Mouse (Mus musculus) forebrain, embryonic 12.5 days (tissue): ENCODE data around the gene Svop. TPM values are rescaled to one million over a fixed set of nuclear protein-coding genes. Genes with fewer than 3 reads are reported as not detected.

ENCODE experiments used
- ATAC-seq: fragments of 200-750 bp; cut with Nextera tagmentation; 2 replicates; pipeline ENCODE4 v1.8.0; 2017; ENCODE audit warnings: moderate TSS enrichment; ENCODE audit not compliant: low FRiP score
- H3K27ac ChIP-seq: fragments of 300-500 bp; sonication (generic); 2 replicates; pipeline ENCODE4 v1.5.1; 2016; ENCODE audit warnings: mild to moderate bottlenecking
- H3K27me3 ChIP-seq: fragments of 300-500 bp; sonication (generic); 2 replicates; pipeline ENCODE4 v1.6.1; 2016; ENCODE audit warnings: mild to moderate bottlenecking
- H3K36me3 ChIP-seq: fragments of 300-500 bp; sonication (generic); replicated peaks from 2 replicates; pipeline ENCODE4 v1.6.1; 2016; ENCODE audit warnings: mild to moderate bottlenecking
- H3K4me1 ChIP-seq: fragments of 300-500 bp; sonication (generic); 2 replicates; pipeline ENCODE4 v1.6.1; 2016
- H3K4me2 ChIP-seq: fragments of 300-500 bp; sonication (generic); 2 replicates; pipeline ENCODE4 v1.6.1; 2016; ENCODE audit warnings: mild to moderate bottlenecking, moderate library complexity
- H3K4me3 ChIP-seq: fragments of 300-500 bp; sonication (generic); replicated peaks from 2 replicates; pipeline ENCODE4 v1.5.1; 2016; ENCODE audit warnings: mild to moderate bottlenecking
- H3K9ac ChIP-seq: fragments of 300-500 bp; sonication (generic); 2 replicates; pipeline ENCODE4 v1.6.1; 2016; ENCODE audit warnings: mild to moderate bottlenecking
- H3K9me3 ChIP-seq: fragments of 300-500 bp; sonication (generic); 2 replicates; pipeline ENCODE4 v1.6.1; 2016
- WGBS: fragments of 180-500 bp; shearing (Covaris S2); methylation state at CpG from one replicate; pipeline ENCODE4 v1.1.7; 2016; 5-methylcytosine and 5-hydroxymethylcytosine counted together
- polyA plus RNA-seq: library from polyadenylated mRNA; unstranded; fragments of >200 nt; fragmentation: Nextera tagmentation; extraction: Ambion mirVana; gene quantifications from 2 replicates; pipeline ENCODE4 v1.2.1, GENCODE M21; 2016

The Svop gene
- 40.2 and 45.7 TPM in 2 replicates for polyA plus RNA-seq

DNA sequence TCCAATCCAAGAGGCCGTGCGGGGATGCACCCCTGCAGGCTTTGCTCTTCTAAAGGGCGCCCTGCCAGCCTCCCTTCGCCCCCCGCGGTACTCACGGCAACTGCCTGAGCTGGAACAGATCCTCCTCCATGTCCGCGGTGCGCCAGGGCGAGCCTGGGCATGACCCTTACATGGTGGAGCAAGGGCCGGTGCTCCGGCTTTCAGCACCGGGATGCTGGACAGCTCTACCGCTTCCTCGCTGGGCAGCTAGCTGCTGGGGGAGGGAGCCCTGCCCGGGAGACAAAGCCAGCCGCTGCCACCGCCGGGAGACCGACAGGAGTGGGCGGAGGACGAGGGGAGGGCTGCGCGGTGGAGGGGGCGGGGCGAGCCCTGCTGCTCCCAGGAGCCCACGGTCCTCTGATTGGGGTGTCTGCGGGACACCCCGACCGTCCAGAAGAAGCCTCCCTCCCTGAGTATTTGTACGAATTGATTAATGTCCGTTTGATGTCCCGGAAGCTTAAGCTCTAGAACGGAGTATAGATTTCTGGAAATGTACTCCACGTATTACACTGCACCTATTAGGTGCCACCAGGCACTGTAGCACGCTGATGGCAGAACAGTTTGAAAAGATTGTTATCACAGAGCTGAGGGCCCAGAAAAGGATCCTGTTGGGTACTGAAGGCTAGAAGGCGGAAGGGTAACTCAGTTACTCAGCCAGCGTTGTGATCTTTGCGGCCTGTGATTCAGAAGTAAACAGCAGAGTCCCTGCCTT is at the start of gene Svop:
TSS of gene Svop (minus strand) at position 514 of the 751 bp plus-strand sequence.
- H3K27me3 ChIP-seq = peaks cover 10% of the 10 kb centered on the region; the same call in 1 of the 2 replicates
- peak; percentile 91 for ATAC-seq
- 2% methylated on average over 35 of the region's 40 CpGs for WGBS

DNA sequence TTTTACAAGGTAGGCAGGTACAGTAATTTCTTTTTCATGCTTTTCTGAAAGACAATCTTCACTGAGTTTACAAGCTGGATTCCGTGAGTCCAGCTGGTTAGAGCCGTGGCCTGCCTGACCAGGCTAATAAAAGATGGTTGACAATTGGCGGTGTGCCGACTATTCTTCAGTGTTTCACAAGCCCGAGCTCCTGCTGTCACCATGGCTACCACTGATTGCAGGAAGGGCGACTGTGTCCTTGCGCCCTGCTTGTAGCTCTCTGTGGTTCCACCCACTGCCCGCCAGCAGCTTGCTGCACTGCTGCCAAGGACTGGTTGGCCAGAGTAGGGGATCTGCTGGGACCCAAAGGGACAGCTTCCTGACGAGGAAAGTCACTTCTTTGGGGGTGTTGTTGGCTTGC is 47.8 kb upstream of the Svop start:
- H3K4me2 ChIP-seq = 0 out of 2 replicates have a peak overlapping the region, but pooled peaks have one; percentile 10
- H3K36me3 ChIP-seq = peaks cover 27% of the 10 kb centered on the region

More for the DNA sequence above, at the start of gene Svop:
- Histone ChIP-seq H3K36me3 (no peaks in the 10 kb centered on the region), H3K4me3 (peak within 1 kb of the TSS; percentile 57), H3K9ac (peak within 1 kb of the TSS; percentile 73), H3K9me3 (no peaks in the 10 kb centered on the region), H3K4me1 (peaks cover 18% of the 10 kb centered on the region), H3K4me2 (peak within 1 kb of the TSS; percentile 56), H3K27ac (peak within 1 kb of the TSS; percentile 81)

GRCm38 (mm10) chr5:114138277-114139164 is 47.2 kb upstream of the Svop start:
- 0 out of 2 replicates have a peak overlapping the region, but pooled peaks have one; percentile 4 for H3K9ac ChIP-seq
- H3K4me1 ChIP-seq = peaks cover 28% of the 10 kb centered on the region
- ATAC-seq = peak; percentile 43
- no peaks in the 10 kb centered on the region for H3K27me3 ChIP-seq
- WGBS = 78% methylated on average over 21 of the region's 21 CpGs
- no peak overlapping the region for H3K4me3 ChIP-seq
- 0 out of 2 replicates have a peak overlapping the region, but pooled peaks have one; percentile 10 for H3K4me2 ChIP-seq
- peak overlapping the region; percentile 84 for H3K27ac ChIP-seq
- no peaks in the 10 kb centered on the region for H3K9me3 ChIP-seq
- peaks cover 27% of the 10 kb centered on the region for H3K36me3 ChIP-seq

More for the DNA sequence above, 47.8 kb upstream of the Svop start:
- Histone ChIP-seq H3K27ac (peak overlapping the region; percentile 84), H3K9me3 (no peaks in the 10 kb centered on the region), H3K9ac (0 out of 2 replicates have a peak overlapping the region, but pooled peaks have one; percentile 4), H3K27me3 (no peaks in the 10 kb centered on the region), H3K4me3 (no peak overlapping the region), H3K4me1 (peaks cover 27% of the 10 kb centered on the region)
- 31% methylated on average over 9 of the region's 9 CpGs for WGBS
- peak; percentile 83 for ATAC-seq

- Histone ChIP-seq H3K4me3 (no peak overlapping the region), H3K9me3 (no peaks in the 10 kb centered on the region), H3K27me3 (no peaks in the 10 kb centered on the region), H3K27ac (peak overlapping the region; percentile 84), H3K36me3 (peaks cover 27% of the 10 kb centered on the region), H3K4me2 (no peak overlapping the region), H3K4me1 (peaks cover 33% of the 10 kb centered on the region), H3K9ac (no peak overlapping the region)
- WGBS = 89% methylated on average over 15 of the region's 15 CpGs
- no peak for ATAC-seq
Measured at GRCm38 (mm10) chr5:114137481-114138276, 46.3 kb upstream of the Svop start.

DNA sequence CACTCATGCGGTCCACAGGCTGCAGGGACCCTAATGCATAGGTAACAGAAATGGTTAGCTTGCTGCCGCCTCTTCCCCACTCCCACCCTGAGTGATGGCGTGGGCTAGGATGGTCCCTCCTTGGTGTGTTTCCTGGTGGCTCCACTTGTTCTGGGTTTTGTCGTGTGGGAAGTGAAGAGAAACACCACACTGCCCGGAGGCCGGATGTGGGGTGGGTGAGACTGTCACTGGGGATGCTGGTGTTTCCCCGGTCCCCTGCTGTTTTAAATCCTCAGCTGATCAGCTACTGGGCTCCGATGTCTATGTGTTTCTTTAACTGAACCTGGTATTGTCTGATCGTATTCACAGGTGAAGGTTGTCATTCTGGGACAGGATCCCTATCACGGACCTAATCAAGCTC is 44.1 kb upstream of the Svop start:
- H3K4me2 ChIP-seq = no peak overlapping the region
- ATAC-seq = no peak
- H3K27me3 ChIP-seq = no peaks in the 10 kb centered on the region
- H3K4me3 ChIP-seq = no peak overlapping the region
- peaks cover 48% of the 10 kb centered on the region for H3K4me1 ChIP-seq
- WGBS = 93% methylated on average over 10 of the region's 10 CpGs
- H3K9me3 ChIP-seq = no peaks in the 10 kb centered on the region
- H3K36me3 ChIP-seq = peaks cover 27% of the 10 kb centered on the region
- H3K27ac ChIP-seq = no peak overlapping the region
- no peak overlapping the region for H3K9ac ChIP-seq

DNA sequence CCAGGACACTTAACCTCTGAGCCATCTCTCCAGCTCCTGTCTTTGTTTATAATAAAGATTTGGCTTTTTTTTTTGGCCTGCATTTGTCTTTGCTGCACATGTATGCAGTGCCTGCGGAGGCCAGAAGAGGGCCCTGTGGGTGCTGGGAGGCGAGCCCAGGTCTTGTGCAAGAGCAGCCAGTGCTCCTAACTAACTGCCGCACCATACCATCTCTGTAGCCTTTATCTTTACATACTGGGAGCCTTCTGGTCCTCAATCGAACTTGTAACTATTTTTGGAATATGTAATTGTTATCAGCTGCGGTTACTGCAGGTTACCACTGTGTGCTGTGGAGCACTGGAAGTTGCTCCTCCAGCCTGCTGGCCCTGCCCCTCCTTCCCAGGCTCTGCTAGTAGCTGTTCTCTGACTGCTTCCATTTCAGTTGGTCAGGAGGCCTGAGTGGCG is 42.7 kb upstream of the Svop start:
- 68% methylated on average over 6 of the region's 6 CpGs for WGBS
- no peak overlapping the region for H3K4me2 ChIP-seq
- no peaks in the 10 kb centered on the region for H3K27me3 ChIP-seq
- peaks cover 27% of the 10 kb centered on the region for H3K36me3 ChIP-seq
- no peaks in the 10 kb centered on the region for H3K9me3 ChIP-seq
- no peak overlapping the region for H3K27ac ChIP-seq
- no peak overlapping the region for H3K4me3 ChIP-seq
- peaks cover 46% of the 10 kb centered on the region for H3K4me1 ChIP-seq
- no peak overlapping the region for H3K9ac ChIP-seq
- no peak for ATAC-seq

DNA sequence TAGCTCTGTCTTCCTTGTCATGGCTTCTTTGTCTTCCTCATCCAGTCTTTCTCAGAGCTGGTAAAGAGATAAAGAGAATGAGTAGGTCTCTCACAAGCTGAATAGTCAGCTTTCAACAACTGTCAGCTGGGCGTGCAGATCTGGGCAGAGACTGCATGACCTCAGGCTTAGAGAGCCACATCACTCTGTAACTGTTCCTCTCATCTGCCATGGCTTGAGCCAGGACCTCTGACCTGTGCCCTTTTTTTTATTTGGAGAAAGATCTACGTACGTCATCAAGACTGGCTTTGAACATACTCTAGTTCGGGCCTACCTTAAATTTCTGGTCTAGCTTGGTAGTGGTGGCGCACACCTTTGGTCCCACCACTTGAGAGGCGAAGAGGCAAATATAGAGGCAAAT is 41.5 kb upstream of the Svop start:
- H3K9ac ChIP-seq = 0 out of 2 replicates have a peak overlapping the region, but pooled peaks have one; percentile 13
- peaks cover 21% of the 10 kb centered on the region for H3K36me3 ChIP-seq
- H3K27ac ChIP-seq = no peak overlapping the region
- peaks cover 33% of the 10 kb centered on the region for H3K4me1 ChIP-seq
- no peak overlapping the region for H3K4me3 ChIP-seq
- WGBS = 89% methylated on average over 6 of the region's 6 CpGs
- no peaks in the 10 kb centered on the region for H3K9me3 ChIP-seq
- peak overlapping the region; percentile 99; the same call in 1 of the 2 replicates for H3K4me2 ChIP-seq
- ATAC-seq = no peak
- no peaks in the 10 kb centered on the region for H3K27me3 ChIP-seq

- H3K27ac ChIP-seq = peak overlapping the region; percentile 63; the same call in 1 of the 2 replicates
- H3K9ac ChIP-seq = peak overlapping the region; percentile 66
- peak overlapping the region; percentile 90 for H3K4me3 ChIP-seq
- H3K27me3 ChIP-seq = no peaks in the 10 kb centered on the region
- H3K4me2 ChIP-seq = peak overlapping the region; percentile 99
- H3K36me3 ChIP-seq = peaks cover 8% of the 10 kb centered on the region
- WGBS = under 1% methylated on average over 15 of the region's 15 CpGs
- H3K4me1 ChIP-seq = peaks cover 38% of the 10 kb centered on the region
- no peaks in the 10 kb centered on the region for H3K9me3 ChIP-seq
- no peak for ATAC-seq
Measured at GRCm38 (mm10) chr5:114131521-114131840, 40.1 kb upstream of the Svop start.

- peak overlapping the region; percentile 63; the same call in 1 of the 2 replicates for H3K27ac ChIP-seq
- WGBS = under 1% methylated on average over 87 of the region's 87 CpGs
- H3K9ac ChIP-seq = peak overlapping the region; percentile 66
- peak overlapping the region; percentile 99 for H3K4me2 ChIP-seq
- peak overlapping the region; percentile 90 for H3K4me3 ChIP-seq
- H3K9me3 ChIP-seq = no peaks in the 10 kb centered on the region
- H3K36me3 ChIP-seq = peaks cover 7% of the 10 kb centered on the region
- no peaks in the 10 kb centered on the region for H3K27me3 ChIP-seq
- ATAC-seq = peak; percentile 99
- peaks cover 38% of the 10 kb centered on the region for H3K4me1 ChIP-seq
Measured at GRCm38 (mm10) chr5:114130698-114131520, 39.5 kb upstream of the Svop start.

DNA sequence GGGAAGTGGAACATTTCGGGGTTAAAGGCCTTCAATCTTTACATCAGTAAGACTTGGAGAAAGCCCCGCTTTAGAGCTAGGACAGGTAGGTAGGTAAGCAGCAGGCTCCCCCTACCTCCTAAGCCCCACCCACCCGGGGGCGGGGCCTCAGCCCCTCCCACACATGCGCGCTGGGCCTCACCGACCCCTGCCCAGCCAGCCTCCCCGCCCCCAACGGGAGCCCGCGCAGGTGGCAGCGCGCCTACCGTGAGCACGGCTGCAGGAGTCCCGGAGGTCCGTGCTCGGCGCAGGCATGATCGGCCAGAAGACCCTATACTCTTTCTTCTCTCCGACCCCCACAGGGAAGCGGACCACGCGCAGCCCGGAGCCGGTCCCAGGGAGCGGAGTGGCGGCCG is 38.8 kb upstream of the Svop start, which contains the start of gene Ung:
TSS of gene Ung (plus strand) at position 176 of the 395 bp plus-strand sequence.
- Histone ChIP-seq H3K9ac (peak within 1 kb of the TSS; percentile 66), H3K4me2 (peak within 1 kb of the TSS; percentile 99), H3K36me3 (peaks cover 8% of the 10 kb centered on the region; the same call in 1 of the 2 replicates), H3K9me3 (no peaks in the 10 kb centered on the region), H3K27ac (peak within 1 kb of the TSS; percentile 63; the same call in 1 of the 2 replicates), H3K4me1 (peaks cover 38% of the 10 kb centered on the region), H3K4me3 (peak within 1 kb of the TSS; percentile 90), H3K27me3 (no peaks in the 10 kb centered on the region)
- peak; percentile 51 for ATAC-seq
- 1% methylated on average over 29 of the region's 29 CpGs for WGBS
